Mouse (Mus musculus) 416B (cell line): ENCODE measurements at regions not wholly inside any gene's neighbourhood (a gene's known extent, or its start where the extent isn't known, plus 50 kb on each side); places are given as distances from the start of the nearest gene placed in this dataset.

Experiments
- DNase-seq: peaks from one replicate; pipeline ENCODE4 v3.0.0; 2011; ENCODE audit warnings: low read depth

DNA sequence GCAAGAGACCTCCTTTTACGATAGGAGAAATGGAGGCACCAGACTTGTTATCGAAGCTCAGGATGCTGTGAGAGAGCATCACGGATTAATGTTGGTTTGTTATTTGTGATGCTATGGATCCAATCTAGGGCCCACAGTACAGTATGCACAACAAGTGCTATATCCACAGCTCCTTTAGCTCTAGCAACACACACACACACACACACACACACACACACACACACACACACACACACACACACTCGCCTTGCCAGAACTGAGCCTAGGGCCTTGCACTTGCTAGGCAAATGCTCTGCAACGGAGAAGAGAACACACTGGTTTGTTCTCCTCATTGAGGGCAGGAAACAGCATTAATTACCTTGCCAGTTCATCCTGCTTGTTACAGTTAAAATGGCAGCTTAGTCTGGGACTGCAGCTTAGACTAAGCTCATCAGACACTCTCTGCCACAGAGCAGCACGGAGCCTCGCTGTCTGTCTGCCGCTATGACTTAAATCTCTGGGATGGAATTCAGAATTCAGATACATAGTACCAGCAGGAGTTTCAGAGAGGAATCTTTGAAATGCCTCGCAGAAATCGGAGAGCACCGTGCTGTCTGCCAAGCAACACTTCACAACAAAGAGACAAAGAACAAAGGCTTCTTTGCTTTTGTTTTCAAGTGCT is 285.0 kb downstream of the Rngtt start:
- DNase-seq = no peak

GRCm38 (mm10) chr4:33595763-33596162 is 285.7 kb downstream of the Rngtt start:
- no peak for DNase-seq

- no peak for DNase-seq
These were observed 289.9 kb downstream of the Rngtt start for GRCm38 (mm10) chr4:33599966-33600365.

- no peak for DNase-seq
These were observed 290.7 kb downstream of the Rngtt start for GRCm38 (mm10) chr4:33600805-33601204.

- no peak for DNase-seq
These were observed 294.5 kb downstream of the Rngtt start for GRCm38 (mm10) chr4:33604636-33605035.

DNA sequence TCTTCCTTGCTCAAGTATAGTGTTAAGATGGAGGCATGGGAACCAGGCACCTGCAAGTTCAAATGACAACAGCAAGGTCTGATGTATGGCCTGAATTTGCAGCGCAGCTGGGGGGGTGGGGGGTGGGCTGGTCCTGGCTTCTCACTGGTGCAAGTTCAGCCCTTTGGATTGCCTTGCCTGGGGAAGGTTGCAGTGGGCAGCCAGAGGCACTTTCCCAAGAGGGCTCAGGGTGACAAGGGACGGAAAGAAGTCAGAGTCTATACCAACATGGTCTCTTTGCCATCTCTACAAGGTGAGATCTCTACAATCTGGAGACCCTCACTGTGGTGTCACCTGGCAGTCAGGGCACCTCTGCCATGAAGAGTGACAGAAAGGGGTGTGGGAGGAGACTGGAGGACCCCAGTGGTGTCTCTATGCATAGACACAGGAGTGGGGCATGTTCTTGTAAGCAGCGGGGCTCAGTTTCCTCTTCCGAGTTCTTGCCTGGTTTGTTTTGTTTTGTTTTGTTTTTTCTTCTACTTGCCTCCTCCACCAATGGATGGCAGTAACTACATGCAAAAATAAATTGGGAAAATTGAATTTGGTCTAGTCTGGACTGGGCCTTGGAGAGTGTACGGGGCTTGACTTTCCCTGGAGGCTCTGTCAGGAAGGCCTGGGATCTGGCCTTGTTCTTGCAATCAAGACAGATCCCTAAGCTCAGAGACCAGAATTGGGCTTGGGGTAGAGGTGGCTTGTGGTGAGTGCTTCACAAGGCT is 284.4 kb upstream of the Cnr1 start:
- no peak for DNase-seq

DNA sequence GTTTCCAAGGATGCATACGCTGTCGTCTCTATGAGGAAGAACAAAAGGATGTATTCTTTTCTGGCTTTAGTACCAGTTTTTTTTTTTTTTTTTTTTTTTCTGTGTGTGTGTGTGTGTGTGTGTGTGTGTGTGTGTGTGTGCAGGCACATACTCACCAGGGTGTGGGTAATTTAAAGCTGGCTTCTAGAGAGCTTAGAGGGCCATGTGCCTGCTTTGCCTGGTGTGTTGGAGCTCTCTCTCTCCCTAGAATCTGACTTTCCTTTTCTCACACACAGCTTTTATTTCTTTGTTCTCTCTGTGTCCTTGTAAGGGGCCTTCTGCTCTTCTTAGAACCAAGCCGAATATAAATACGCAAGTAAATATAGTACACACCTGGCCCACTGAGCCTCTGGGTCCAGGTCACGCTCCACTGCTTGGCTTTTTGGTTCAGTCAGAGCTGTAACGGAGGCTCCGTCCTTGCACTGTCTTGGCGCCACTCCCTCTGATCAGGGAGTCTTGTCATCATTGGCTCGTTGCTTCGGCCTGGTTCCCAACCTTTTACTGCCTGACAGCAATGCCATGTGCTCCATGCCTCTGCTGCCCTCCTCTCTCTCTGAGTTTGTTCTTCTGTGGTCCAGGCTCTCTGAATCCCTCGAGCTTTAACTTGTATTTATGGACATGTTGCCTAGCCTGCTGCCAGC is 283.7 kb upstream of the Cnr1 start:
- no peak for DNase-seq

DNA sequence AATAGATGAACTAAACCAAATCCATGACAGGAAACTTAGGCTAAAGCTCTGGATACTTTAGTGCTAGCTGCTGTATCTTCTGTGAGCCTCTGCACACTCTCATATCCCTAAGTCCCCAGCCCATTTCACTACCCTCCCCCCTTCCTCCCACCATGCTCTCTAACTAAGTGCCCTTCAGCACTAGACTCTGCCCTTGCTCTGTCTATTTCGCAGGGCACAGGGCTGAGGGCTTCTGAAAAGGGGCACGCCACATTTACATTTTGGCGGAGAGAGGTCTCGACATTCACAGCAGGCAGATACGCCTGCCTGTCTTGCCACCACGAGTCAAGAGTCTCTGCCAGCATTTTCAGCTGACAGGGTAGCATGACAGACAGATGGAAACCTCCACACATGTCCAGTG is 282.5 kb upstream of the Cnr1 start:
- no peak for DNase-seq

GRCm38 (mm10) chr4:33642526-33642925 is 281.9 kb upstream of the Cnr1 start:
- DNase-seq = no peak

GRCm38 (mm10) chr4:33645217-33645616 is 279.2 kb upstream of the Cnr1 start:
- DNase-seq = no peak

GRCm38 (mm10) chr4:33651292-33651691 is 273.1 kb upstream of the Cnr1 start:
- no peak for DNase-seq

- no peak for DNase-seq
These were observed 264.6 kb upstream of the Cnr1 start for GRCm38 (mm10) chr4:33659766-33660165.

DNA sequence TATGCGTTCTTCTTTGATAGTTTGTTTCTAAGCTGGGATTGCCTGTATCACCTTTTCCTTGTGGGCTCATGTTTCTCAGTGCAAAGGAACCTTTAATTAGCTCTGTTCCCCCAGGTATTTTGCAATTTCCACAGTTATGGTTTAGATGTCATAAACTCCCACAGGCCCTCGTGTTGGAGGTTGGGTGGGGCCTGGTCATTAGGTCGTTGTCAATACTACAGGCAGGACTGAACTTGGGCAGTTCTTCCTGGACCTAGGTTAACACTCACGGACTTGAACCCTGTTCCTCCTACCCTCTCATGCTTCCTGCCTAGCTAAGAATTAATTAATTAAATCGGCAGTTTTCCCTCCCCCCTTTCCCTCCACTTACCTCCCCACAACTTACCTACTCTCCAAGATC is 263.8 kb upstream of the Cnr1 start:
- no peak for DNase-seq

- DNase-seq = no peak
These were observed 262.5 kb upstream of the Cnr1 start for GRCm38 (mm10) chr4:33661862-33662261.

DNA sequence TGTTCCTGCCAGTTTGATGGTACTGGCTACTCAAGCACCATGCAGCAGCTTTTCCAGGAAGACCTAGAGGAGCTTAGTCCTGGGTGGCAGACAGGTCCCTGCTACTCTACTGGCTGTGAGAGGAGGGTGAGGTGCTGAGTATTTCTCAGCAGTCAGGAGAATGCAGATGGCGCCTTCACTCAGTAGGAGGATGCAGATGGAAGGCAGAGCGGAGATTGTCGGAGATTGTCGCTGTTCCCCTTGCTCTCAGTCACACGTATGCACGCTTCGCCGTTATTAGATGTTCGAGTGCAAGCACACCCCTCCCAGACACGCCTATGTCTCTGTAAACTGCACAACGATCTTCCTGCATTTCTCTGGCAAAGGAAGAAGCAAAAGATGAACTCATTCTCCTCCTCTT is 261.4 kb upstream of the Cnr1 start:
- no peak for DNase-seq

GRCm38 (mm10) chr4:33663616-33664473 is 260.5 kb upstream of the Cnr1 start:
- DNase-seq = no peak

DNA sequence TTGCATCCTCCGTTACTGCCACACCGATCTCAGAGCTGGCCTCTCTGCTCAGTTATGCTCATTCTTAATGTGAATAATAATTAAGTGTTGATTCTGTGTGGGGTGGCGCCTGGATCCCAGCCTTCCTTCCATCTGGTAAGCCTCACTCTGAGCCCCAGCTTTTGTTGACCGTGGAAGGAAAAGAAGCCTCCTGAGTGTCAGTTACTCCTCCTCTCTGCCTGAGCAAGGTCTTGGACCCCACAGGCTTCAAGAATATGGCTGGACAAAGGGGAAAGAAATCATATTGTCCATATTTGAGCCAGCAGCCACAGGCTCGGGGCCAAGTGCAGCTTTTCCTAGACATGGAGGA is 259.9 kb upstream of the Cnr1 start:
- no peak for DNase-seq

GRCm38 (mm10) chr4:33665250-33665873 is 259.0 kb upstream of the Cnr1 start:
- DNase-seq = no peak

DNA sequence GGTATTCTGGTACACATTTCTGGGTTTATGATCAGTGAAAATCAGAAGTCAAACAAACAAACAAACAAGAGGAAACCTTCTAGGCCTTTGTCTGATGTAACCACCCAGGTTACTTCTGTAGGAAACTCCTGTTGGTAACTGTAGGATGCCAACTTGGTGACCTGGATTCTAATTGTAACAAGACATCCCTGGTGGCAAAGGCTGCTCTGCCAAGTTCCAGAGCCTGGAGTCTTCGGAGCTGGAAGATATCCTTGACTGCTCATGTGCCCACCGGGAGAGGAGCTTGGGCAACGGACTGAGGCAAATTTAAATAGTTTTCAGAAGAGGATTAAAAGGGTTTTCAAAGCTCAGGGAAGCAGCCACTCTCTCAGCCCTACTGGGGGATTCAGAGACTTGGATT is 256.0 kb upstream of the Cnr1 start:
- DNase-seq = no peak

DNA sequence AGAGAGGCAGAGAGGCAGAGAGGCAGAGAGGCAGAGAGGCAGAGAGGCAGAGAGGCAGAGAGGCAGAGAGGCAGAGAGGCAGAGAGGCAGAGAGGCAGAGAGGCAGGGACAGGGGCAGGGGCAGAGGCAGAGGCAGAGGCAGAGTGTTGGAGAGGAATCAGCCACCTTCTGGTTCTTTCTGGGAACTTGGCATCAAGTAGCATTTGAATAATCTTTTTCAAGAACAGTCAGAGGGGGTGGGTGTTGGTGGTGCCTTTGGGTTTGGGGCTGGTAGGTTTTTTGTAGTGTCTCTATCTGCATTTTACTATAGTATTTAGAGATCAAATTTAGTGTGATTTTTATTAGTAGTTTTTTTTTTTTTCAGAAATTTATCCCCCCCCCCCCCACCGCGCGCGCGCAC is 249.3 kb upstream of the Cnr1 start:
- DNase-seq = no peak

GRCm38 (mm10) chr4:33679351-33679750 is 245.0 kb upstream of the Cnr1 start:
- no peak for DNase-seq

- DNase-seq = no peak
These were observed 238.3 kb upstream of the Cnr1 start for GRCm38 (mm10) chr4:33686135-33686534.
